Mouse (Mus musculus) bone marrow macrophage, adult 2 months (primary cell): ENCODE results near the gene Ebf1.

Experiments used
- CTCF ChIP-seq: IDR thresholded peaks from 2 replicates; pipeline ENCODE4 v1.5.1; 2012; ENCODE audit warnings: low read depth, mild to moderate bottlenecking, low read length, moderate library complexity
- POLR2A ChIP-seq: IDR thresholded peaks from 2 replicates; pipeline ENCODE4 v1.6.1; 2012; ENCODE audit warnings: mild to moderate bottlenecking, low read depth, low read length, borderline replicate concordance

GRCm38 (mm10) chr11:44835166-44835565, 218.0 kb downstream of the Ebf1 start:
- TF ChIP-seq CTCF (no peak), POLR2A (no peak)
